Mouse (Mus musculus): ENCODE measurements around the gene Ubap2.

GRCm38 (mm10) chr4:41153146-41153545 is 121.8 kb downstream of the Ubap2 start:
- no peak for TF ChIP-seq EP300 (optimal IDR thresholded peaks at IDR 0.05)
- no peak for TF ChIP-seq CTCF (IDR thresholded peaks at IDR 0.05; ENCODE audit: low read depth)
